ENCODE assay signal across 8 mouse cellular contexts in genomic region chrX:37084927-37085660, GRCm38 (mm10). TPM values are rescaled to one million over a fixed set of nuclear protein-coding genes. Genes with fewer than 3 reads are reported as not detected.
A peak's percentile ranks its signal among the peaks of the same experiment; 100 is the strongest.
DNase-seq lines count a peak whose midpoint lies in the region; ATAC-seq lines count a peak whose summit lies in the region.

Gene Rpl39, minus strand, starts transcription at chrX:37085402.

- H3K27me3 ChIP-seq in hindbrain, embryonic 14.5 days (ENCODE audit: control insufficient read depth, insufficient read depth, low read length), result no peaks in the 10 kb centered on the region

- no peaks in the 10 kb centered on the region for H3K9me3 ChIP-seq in hindbrain, embryonic 14.5 days (ENCODE audit: control insufficient read depth, low read length)

- peak within 1 kb of the TSS; percentile 88 for H3K27ac ChIP-seq in hindbrain, embryonic 14.5 days

- peak; percentile 96 for ATAC-seq in hindbrain, embryonic 14.5 days (ENCODE audit: low FRiP score)

- peak; percentile 94 for DNase-seq in R1 (ENCODE audit: low read depth, low spot score)
- peak; percentile 86 to 89 for DNase-seq in cerebellum, postnatal 25 days
- DNase-seq in frontal cortex, postnatal 25 days (ENCODE audit: low spot score in 2 of 2), result peak; percentile 59 to 70
- peak; percentile 88 for DNase-seq in hindbrain, embryonic 14.5 days (ENCODE audit: low spot score)
- peak; percentile 75 for DNase-seq in left cerebral cortex, adult 11 months (ENCODE audit: low spot score)
- peak; percentile 88 to 92 for DNase-seq in lung, postnatal 4 days
- DNase-seq in retina, postnatal 7 days (ENCODE audit: low read depth, low spot score), result peak; percentile 83
- peak; percentile 60 for DNase-seq in urinary bladder, adult 2 months (ENCODE audit: low spot score)

- peaks cover 18% of the 10 kb centered on the region for H3K36me3 ChIP-seq in hindbrain, embryonic 14.5 days (replicated peaks; ENCODE audit: control insufficient read depth, insufficient read depth)

- H3K9ac ChIP-seq in hindbrain, embryonic 14.5 days, result peak within 1 kb of the TSS; percentile 70

- H3K4me1 ChIP-seq in hindbrain, embryonic 14.5 days (replicated peaks; ENCODE audit: control insufficient read depth, insufficient read depth, low read length), result peaks cover 6% of the 10 kb centered on the region

- H3K4me3 ChIP-seq in hindbrain, embryonic 14.5 days (replicated peaks; ENCODE audit: low read length), result peak within 1 kb of the TSS; percentile 57

- H3K4me2 ChIP-seq in hindbrain, embryonic 14.5 days (replicated peaks), result peak within 1 kb of the TSS; percentile 66

- 18% methylated on average over 38 of the region's 38 CpGs for WGBS in hindbrain, embryonic 14.5 days

RNA-seq across cellular contexts. Expression of gene Rpl39, which starts in this region (rescaled TPM):
- polyA plus RNA-seq in hindbrain, embryonic 14.5 days (2014; fragmentation: Nextera tagmentation; extraction: Ambion mirVana), result 293 and 367 TPM in 2 replicates
- 986 and 1,015 TPM in 2 replicates for polyA plus RNA-seq in urinary bladder, adult 2 months (2012; rRNA removed)

Comparison
In these comparisons a context has a peak if more than half of its experiments do, and no peak if none do; other contexts are left out.
1. Peak in every context shown above with its lines: DNase-seq, ATAC-seq, H3K4me3 ChIP-seq and H3K27ac ChIP-seq.